Mouse (Mus musculus): Measurements from ENCODE around the gene Hsd17b14.

The Hsd17b14 gene

DNA sequence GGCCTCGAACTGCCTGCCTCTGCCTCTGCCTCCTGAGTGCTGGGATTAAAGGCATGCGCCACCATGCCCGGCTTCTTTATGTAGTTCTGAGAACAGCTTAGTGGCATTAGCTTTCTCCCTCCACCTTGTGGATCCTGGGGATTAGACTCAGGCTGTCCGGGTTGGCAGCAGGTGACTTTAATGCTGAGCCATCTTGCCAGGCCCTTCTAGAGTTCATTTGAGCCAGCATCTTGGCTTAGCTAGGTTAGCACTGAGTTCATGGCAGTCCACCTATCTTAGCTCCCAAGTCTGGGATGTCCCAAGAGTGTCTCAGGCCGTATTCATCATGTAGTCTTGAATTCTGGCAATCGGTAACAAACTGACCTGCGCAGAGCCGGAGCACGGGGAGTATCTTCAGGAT lies 10.8 kb downstream of the Hsd17b14 start:
- no peak for DNase-seq (ENCODE audit: extremely low read depth, low read depth)

DNA sequence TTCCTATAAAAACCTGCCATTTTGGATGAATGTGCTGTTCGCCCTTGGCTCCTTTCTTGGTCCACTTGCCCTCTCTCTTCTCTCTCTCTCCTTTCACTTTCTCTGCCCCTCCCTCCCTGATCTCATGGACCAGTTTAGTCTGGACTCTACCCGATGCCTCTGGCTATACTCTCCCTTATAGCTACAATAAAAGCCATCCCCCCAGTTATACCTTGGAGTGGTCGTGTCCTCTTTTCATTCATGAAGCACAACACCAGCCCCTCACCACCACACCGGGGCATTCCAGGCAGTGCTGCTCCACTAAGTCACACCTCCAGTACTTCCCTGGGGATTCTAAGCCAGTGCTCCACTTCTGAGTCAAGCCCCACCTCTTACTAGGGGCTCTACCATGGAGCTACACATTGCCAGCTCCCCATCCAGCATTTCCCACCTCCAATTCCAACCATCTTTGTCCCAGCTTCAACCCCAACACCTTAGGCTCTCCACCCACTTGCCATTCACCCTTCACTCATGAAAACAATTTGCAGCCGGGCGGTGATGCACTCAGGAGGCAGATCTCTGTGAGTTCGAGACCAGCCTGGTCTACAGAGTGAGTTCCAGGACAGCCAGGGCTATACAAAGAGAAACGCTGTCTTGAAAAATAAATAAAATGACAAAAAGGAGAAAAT lies 12.6 kb downstream of the Hsd17b14 start:
- no peak for DNase-seq (ENCODE audit: extremely low read depth, low read depth)

DNA sequence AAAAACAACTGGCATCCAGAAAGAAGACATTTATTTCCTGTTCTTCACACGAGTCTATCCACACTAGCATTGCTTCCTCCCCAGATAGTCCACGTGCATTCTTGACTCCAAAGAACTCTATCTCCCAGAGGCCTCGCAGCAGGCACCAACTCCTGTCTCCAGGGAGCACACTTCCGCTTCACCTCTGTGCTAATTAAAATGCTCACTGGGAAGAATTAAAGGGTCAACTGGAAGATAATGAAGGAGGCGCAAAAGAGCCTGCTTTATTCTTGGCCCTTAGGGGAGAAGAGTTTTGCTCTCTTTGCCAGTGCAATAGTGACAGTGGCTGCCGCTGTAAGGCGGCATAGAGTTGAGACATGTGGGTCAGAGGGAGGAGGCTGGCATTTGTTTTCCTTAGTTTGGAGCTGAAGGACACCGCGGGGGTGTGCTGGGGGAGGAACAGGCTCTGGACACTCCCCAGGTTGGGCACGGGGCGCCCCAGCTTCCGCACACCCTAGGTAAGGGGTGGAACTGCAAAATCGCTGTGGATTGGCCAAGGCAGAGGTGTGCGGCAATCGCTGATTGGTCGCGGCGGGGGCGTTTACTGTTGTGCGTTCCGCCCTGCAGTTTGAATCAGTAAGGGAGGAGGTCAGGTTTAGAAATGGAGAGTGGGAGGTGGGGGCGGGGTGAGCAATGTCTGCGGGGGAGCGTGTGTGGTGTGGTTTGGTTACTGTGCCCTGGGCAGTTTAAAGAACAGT lies 13.3 kb downstream of the Hsd17b14 start:
- peak; percentile 94 for DNase-seq (ENCODE audit: extremely low read depth, low read depth)

DNA sequence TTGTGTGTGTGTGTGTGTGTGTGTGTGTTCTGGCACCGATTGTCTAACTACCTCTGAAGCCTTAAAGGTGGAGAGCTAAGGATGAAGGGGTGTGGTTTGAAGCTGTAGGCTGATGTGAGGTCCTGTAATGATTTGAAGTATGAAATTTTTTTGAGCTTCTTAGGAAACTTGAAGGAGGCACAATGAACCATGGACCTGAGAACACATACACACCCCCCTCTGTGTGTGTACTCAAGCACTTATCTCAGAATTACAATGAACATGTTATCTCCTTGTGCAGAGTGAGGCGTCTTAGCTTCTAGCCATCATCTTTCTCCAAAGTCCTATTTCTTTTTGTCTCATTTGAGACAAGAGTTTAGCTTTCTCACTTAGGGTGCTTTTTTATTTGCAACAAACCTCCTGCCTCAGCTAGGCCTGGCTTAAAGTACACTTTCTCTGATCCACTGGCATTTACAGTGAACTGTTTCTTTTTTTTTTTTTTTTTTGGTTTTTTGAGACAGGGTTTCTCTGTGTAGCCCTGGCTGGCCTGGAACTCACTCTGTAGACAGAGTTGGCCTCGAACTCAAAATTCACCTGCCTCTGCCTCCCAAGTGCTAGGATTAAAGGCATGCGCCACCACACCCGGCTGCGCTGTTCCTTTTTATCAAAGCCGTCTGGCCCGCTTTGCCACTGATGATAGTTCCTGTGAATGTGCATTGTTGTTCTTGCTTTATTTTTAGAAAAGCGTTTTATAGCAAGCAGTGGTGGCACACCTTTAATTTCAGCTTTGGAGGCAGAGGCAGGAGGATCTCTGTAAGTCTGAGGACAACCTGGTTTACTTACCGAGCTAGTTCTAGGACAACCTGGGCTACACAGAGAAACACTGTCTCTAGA lies 14.1 kb downstream of the Hsd17b14 start:
- DNase-seq (ENCODE audit: extremely low read depth, low read depth) = peak; percentile 87

DNA sequence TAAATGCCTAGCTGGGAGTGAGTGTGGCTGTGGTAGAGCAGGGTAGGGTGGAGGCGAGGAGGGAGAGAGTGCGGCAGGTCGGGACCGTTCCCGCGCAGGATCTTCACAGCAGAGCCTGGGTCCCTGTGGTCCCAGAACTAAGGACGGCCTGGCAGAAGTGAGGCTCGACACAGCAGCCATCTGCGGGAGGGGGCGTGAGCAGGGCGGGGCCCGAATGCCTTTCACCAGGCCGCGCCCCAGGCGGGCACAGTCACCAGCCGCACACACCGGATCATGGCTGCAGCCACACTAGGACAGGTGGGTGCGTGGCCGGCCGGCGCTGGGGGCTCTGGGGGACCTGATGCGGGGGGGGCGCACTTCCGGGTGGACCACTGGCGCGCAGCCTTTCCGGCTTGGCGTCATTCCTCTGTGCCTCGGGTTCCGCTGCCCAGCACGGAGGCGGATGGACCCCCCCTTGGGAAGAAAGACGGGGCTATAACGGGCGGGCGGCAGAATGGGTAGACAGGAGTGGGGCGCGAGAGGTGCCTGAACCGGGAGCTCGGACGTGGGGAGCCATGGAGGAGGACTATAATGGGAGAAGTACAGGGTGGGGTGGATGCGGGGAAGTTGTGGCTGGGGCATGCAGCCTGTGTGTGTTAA lies 15.5 kb downstream of the Hsd17b14 start, which contains the start of gene Bcat2:
Gene Bcat2, plus strand, starts transcription at position 51 of the 639 bp plus-strand sequence.
- DNase-seq (ENCODE audit: extremely low read depth, low read depth) = no peak

DNA sequence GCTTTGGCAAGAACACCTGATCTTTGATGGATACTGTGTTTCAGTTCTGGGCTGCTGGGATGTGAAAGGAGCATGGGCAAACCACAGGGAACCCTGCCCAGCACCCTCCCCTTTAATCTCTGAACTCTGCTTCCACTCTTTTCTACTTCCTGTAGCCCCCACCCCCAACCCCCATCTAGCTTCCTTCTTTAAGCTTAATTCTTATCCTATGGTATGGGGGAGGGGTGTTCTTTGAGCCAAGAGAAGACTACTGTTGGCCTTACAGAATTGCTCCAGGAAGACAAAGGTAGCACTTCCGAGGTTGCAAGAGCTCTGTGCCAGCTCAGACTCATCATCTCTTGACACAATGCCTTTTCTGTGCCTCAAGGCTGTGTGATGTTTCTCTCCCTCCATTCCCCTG lies 17.3 kb downstream of the Hsd17b14 start:
- no peak for DNase-seq (ENCODE audit: extremely low read depth, low read depth)

DNA sequence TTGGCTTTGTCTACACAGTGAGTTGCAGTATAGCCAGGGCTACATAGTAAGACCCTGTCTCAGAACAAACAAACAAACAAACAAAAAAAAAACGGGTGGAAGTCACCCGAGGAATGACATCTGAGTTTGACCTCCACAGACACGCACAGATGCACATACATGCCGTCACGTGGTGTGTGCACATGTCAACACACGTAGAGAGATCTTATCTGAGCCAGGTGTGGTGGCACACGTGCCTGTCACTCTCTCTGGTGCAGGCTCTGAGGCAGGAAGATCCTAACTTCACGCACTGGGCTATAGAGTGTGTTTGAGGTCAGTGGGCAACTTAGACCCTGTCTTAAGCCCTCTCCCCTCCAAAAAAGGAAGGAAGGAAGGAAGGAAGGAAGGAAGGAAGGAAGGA lies 19.3 kb downstream of the Hsd17b14 start:
- no peak for DNase-seq (ENCODE audit: extremely low read depth, low read depth)

DNA sequence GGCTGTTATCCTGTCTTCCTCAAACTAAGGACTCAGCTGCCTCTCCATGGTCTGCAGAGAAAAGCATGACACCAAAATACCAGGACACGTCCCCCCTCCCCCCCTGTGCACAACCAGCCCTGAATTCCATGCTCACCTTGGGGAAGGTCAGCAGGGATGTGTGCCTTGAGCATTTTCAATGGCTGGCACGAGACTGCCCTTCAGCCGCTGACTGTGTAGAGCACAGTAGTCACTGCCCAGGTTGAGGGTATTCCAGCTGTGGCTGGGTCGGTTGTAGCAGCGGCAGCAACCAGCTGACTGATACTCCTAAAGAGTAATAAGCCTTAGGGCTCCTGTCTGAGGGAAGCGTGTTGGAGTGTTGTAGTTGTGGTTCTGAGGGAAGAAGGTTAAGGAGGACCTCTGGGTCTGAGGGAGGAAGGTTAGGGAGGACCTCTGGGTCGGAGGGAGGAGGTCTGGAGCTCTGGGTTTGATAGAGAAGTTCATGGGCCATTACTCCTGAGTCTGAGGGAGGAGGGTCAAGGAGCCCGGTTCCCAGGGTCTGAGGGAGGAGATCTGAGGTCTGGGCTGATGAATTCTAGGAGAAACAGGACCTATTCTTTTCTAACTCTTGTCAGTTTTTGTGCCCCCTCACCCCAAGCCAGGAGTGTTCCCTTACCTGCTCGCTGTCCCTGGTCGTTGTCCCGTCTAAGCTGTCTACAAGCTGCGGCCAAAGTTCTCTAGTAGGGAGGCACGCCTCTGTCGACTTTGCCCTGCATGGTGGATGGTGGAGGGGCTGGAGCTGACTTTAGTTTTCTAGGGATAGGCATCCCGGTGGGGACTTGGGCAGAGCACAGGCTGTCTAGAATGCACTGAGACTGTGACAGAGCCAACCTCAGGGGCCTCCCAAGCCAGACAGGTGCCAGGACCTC lies 20.0 kb downstream of the Hsd17b14 start:
- DNase-seq (ENCODE audit: extremely low read depth, low read depth) = no peak

DNA sequence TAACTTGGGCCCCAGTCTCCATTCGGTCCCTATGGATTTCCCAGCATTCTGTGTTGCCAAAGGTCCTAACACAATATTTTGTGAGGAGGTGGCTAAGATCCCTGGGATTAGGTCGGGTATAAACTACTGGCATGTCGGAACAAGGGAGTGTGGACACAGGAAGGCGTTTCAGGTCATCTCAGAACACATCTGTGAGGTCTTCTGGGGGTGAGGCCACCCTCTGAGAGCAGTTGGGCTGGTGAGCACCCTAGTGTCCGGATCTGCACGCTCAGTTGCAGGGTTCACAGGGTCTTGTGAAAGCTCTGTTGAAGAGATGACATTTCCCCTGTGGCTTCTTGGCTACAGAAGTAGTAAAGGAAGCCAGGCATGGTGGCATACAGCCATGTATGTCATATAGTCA lies 31.2 kb downstream of the Hsd17b14 start:
- DNase-seq (ENCODE audit: extremely low read depth, low read depth) = no peak

DNA sequence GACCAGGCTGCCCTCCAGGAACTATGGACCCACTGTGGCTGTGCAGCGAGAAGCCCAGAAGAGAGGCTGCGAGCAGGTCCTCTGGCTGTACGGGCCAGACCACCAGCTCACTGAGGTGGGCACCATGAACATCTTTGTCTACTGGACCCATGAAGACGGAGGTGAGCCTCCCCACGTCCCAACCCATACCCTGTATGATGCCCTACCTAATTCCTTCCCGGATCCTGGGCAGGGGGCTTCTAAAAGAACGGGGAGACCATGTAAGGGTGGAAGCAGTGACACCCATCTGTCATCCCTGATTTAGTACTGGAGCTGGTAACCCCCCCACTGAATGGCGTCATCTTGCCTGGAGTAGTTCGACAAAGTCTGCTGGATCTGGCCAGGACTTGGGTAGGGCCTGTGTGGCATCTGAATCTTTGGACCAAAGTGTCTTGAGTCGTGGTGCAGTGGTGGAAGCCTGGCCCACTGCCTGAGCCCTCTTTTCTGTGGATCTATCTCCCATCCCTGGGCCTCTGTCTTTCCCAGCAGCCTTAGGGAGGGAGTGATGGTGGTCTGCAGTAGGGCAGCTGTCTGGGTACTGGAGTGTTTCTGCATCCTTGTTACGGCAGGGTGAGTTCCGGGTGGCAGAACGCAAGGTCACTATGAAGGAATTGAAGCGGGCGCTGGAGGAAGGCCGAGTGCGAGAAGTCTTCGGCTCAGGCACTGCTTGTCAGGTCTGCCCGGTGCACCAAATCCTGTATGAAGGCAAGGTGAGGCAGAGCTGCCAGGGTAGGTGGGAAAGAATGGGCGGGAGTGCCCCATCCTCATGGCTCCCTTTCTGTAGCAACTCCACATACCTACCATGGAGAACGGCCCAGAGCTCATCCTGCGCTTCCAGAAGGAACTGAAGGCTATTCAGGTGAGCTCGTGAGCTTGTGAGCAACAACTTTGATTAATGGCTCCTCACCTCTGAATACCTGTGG lies 33.2 kb downstream of the Hsd17b14 start:
- DNase-seq (ENCODE audit: extremely low read depth, low read depth) = no peak

DNA sequence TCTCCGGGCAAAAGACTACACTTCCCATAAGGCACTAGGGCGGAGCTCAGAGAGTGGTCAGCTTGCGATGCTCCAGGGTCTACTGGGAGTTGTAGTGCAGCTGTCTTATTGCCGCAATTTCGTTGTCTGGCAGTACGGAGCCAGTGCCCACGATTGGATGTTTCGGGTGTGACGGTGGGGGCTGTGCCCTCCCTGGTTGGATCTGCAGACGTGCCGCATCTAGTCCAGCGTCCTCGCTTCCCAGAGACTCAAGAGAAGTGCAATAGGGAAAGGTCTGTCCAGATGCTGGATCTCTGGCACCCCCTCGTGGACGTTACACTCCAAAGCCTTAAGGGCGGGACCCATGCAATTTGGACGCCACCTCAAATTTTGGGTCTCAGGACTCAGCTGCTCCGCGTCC lies 34.5 kb downstream of the Hsd17b14 start:
- no peak for DNase-seq (ENCODE audit: extremely low read depth, low read depth)

DNA sequence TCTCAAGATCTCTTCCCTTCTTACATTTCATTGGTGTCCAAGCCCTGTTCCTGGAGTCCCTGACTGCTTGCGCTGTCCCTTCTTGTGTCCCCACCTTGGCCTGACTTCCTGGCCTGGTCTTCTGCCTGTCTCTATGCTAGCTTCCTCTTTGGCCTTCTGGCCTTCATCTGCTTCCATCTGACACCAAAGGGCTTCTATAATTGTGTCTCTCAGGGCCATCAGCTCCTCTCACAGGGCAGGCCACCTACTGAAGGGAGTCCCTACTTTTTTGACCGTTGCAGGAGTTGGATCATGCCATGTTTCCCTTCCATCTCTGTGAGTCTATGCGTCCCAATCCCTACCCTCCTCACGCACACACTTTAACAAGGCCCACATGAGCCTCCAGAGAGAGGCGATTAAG lies 35.2 kb downstream of the Hsd17b14 start:
- no peak for DNase-seq (ENCODE audit: extremely low read depth, low read depth)

DNA sequence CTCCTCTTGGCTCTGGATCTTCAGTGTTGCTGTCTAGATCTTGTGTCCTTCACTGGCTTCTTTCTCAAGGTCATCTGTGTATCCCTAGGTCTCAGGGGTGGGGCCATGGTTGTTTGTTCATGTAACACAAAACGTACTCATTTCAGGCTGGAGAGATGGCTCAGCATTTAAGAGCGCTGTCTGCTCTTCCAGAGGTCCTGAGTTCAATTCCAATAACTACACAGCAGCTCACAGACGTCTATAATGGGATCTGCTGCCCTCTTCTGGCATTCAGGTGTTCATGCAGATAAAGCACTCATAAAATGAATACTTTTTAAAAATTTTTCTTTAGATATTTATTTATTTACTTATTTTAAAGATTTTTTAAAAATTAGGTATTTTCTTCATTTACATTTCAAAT lies 36.2 kb downstream of the Hsd17b14 start:
- DNase-seq (ENCODE audit: extremely low read depth, low read depth) = no peak

DNA sequence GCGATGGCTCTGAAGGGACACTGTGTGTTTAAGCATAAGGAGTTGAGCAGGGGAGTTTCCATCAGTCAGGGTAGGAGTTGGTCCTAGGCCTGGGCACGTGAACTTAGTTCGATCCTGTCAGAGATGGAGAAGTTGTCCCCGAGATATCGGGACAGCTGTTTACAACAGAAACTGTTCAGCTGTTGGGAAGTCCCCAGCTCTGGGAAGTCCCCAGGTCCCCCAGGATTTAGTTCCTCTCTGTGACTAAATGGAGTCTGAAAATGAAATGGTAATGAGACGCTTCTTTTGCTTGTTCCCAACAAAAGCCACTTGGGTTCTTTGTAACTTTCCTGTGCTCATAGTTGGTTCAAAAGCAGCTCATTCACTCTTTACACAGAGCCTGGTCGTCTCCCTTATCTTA lies 37.2 kb downstream of the Hsd17b14 start:
- DNase-seq (ENCODE audit: extremely low read depth, low read depth) = no peak

DNA sequence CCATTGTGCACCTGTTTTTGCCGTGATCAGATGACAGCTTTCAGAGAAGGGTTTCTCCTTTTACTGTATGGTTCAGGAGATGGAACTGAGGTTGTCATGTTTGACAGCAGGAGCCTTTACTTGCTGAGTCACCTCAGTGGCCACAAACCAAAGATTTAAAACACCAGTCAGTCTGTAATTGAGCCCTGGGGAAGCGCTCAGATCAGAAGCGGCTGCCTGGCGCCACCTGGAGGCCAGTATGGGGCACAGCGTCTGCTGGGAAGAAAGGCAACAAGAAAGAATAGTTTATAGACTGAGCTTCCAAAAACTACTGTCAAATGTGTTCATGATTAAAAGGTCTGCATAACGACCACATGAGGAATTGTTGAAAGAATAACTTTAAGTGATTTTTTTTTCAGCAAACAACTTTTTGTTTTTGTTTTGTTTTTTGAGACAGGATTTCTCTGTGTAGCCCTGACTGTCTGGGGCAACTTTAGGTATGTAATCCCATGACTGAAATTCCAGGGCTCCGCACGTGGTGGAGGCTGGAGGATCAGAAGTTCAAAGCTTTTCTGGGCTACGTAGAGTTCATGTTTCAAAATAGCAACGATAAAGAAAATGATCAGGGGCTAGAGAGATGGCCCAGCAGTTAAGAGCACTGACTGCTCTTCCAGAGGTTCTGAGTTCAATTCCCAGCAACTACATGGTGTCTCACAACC lies 38.6 kb downstream of the Hsd17b14 start:
- DNase-seq (ENCODE audit: extremely low read depth, low read depth) = peak; percentile 80

DNA sequence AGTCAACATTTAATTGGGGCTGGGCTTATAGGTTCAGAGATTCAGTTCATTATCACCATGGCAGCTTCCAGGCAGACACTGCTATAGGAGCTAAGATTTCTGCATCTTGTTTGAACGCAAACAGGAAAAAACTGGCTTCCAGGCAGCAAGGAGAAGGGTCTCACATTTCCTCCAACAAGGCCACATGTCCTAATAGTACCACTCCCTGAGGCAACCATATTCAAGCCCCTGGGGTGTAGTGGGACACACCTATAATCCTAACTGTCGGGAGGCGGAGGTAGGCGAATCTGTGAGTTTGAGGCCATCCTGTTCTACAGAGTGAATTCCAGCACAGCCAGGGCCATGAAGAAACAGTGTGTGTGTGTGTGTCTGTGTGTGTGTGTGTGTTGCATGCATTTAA lies 40.5 kb downstream of the Hsd17b14 start:
- DNase-seq (ENCODE audit: extremely low read depth, low read depth) = no peak

DNA sequence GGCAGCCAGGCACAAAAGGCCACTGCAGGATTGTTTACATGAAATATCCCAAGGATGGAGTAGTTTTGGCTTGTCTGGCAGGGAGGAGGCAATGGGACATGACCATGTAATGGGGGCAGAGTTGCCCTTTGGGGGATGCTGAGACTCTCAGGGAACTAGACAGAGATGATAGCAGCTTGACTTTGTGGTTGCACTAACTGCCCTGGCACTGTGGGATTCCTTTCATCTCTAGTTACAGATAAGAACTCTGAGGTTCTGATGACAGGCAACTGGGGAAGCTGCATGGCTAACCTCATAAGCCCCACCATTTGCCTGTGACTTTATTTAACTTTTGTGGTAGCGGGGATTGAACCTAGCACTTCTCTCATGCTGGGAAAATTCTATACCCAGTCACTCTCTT lies 41.4 kb downstream of the Hsd17b14 start:
- peak; percentile 21 for DNase-seq (ENCODE audit: extremely low read depth, low read depth)

DNA sequence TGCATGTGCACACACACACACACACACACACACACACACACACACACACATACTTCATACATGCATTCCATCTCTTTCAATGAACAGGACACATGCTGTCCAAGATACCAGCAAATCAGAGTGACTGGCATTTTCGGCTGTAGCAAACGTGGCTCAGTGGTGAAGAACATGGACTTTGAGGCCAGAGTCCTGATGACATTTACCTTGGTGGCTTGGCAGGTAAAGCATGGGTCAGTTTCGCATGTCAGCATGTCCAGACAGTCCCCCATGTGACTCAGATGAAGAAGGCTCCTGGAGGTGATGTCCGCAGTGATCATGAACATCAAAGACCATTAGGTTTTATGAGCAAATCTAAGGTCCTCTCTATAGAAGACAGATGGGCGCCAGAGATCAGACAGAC lies 42.3 kb downstream of the Hsd17b14 start:
- DNase-seq (ENCODE audit: extremely low read depth, low read depth) = no peak

DNA sequence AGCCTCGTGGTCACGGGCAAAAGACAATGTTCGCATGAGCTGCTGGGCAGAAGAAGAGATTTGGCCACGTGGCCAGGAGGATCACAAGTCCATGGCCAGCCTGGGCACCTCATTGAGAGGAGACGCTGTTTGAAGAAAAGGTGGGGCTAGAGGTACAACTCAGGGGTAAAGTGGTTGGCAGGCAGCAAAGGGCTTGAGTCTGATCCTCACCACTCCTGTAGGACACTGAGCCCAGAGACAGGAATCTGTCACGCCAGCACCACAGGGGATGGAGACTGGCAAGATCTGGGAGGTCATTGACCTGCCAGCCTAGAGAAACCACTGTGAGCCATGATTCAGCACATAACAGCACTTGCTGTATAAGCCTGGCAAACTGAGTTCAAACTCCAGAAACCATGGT lies 42.8 kb downstream of the Hsd17b14 start:
- no peak for DNase-seq (ENCODE audit: extremely low read depth, low read depth)
